8 mouse cellular contexts compared by ENCODE assay signal in the genomic region with DNA sequence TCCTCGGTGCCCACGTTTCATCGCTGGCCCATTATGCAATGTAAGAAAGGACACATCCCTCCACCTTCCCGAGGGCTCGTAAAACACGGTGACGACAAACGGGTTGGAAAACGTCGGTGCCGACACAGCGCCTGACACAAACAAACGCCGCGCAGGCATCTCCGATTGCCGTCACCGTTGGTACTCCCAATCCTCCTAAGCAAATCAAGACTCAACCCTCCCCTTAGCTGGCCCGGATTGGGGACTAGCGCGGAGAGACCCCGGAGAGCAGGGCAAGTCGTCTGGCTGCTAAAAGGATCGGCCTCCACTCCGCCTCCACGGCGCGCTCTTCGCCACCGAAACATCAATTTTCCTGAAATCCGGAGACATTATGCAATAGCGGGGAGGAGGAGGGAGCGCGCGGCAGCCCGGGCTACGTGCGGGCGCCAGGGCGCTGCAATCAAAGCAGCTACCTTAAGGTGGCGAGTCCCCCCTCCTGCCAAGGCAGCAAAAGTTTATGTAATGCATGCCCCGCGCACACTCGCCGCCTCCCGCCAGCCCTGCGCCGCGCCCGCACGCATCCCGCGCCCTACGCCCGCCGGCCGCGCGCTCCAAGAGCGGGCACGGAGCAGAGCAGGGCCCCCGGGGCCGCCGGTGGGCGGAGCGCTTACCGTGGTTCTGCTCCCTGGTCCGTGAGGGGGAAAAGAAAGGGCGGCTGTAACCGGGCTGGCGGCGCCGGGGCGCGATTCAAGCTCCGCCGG. TPM values are rescaled to one million over a fixed set of nuclear protein-coding genes. Genes with fewer than 3 reads are reported as not detected.
DNase-seq lines count a peak whose midpoint lies in the region; ATAC-seq and TF ChIP-seq lines count a peak whose summit lies in the region.

No protein-coding gene starts in this region.

- H3K4me1 ChIP-seq in forebrain, embryonic 13.5 days: peaks cover 48% of the 10 kb centered on the region
- peaks cover 10% of the 10 kb centered on the region for H3K4me1 ChIP-seq in lung, embryonic 14.5 days (ENCODE audit: insufficient read depth)
- peaks cover 18% of the 10 kb centered on the region for H3K4me1 ChIP-seq in olfactory bulb, adult 2 months (ENCODE audit: control insufficient read depth, insufficient read depth, low read length)

- peak overlapping the region; percentile 92 for H3K27ac ChIP-seq in forebrain, embryonic 13.5 days
- peak overlapping the region; percentile 92 for H3K27ac ChIP-seq in lung, embryonic 14.5 days (ENCODE audit: low read depth)
- H3K27ac ChIP-seq in olfactory bulb, adult 2 months (ENCODE audit: insufficient read depth, low read depth, low read length): peak overlapping the region; percentile 92

- peak; percentile 15; the same call in 1 of the 2 replicates for TF ChIP-seq CTCF in lung, embryonic 14.5 days (IDR thresholded peaks at IDR 0.05; ENCODE audit: low read depth)
- TF ChIP-seq CTCF in olfactory bulb, adult 2 months (IDR thresholded peaks at IDR 0.05; ENCODE audit: insufficient read depth, low read depth, low read length): no peak; the same call in 1 of the 2 replicates

- 0 out of 2 replicates have a peak, but pooled peaks have one; percentile 14 for TF ChIP-seq POLR2A in olfactory bulb, adult 2 months (IDR thresholded peaks at IDR 0.05; ENCODE audit: insufficient read depth, low read depth, low read length)

- peak; percentile 65 for DNase-seq in ES-CJ7 (ENCODE audit: low read depth, low spot score)
- peak; percentile 95 for DNase-seq in brain, adult 2 months (ENCODE audit: low read depth, low spot score)
- peak; percentile 63 for DNase-seq in heart, postnatal 4 days
- DNase-seq in layer of hippocampus, adult 9-11 months: peak; percentile 78
- DNase-seq in lung, embryonic 14.5 days: peak; percentile 82
- peak; percentile 80 for DNase-seq in urinary bladder, adult 2 months (ENCODE audit: low spot score)

- peaks cover 31% of the 10 kb centered on the region for H3K27me3 ChIP-seq in forebrain, embryonic 13.5 days
- 0 out of 2 replicates have a peak, but pooled peaks cover 5% of the 10 kb centered on the region for H3K27me3 ChIP-seq in lung, embryonic 14.5 days (ENCODE audit: insufficient read depth, low read length)

- peak overlapping the region; percentile 86 for H3K4me3 ChIP-seq in forebrain, embryonic 13.5 days
- peak overlapping the region; percentile 89 for H3K4me3 ChIP-seq in lung, embryonic 14.5 days (ENCODE audit: low read depth, low read length)
- peak overlapping the region; percentile 88 for H3K4me3 ChIP-seq in olfactory bulb, adult 2 months (ENCODE audit: insufficient read depth, low read depth, low read length)

- peak overlapping the region; percentile 98 for H3K4me2 ChIP-seq in forebrain, embryonic 13.5 days
- H3K4me2 ChIP-seq in lung, embryonic 14.5 days: peak overlapping the region; percentile 87

- under 1% methylated on average over 75 of the region's 77 CpGs for WGBS in forebrain, embryonic 13.5 days
- WGBS in lung, embryonic 14.5 days: under 1% methylated on average over 66 of the region's 77 CpGs
- WGBS in olfactory bulb, adult 2 months: under 1% methylated on average over 77 of the region's 77 CpGs

- no peaks in the 10 kb centered on the region for H3K9me3 ChIP-seq in forebrain, embryonic 13.5 days (replicated peaks)
- no peaks in the 10 kb centered on the region for H3K9me3 ChIP-seq in lung, embryonic 14.5 days (ENCODE audit: low read depth, low read length)

- ATAC-seq in forebrain, embryonic 13.5 days: peak; percentile 77
- peak; percentile 68 for ATAC-seq in lung, embryonic 14.5 days (ENCODE audit: insufficient read depth)

- H3K9ac ChIP-seq in forebrain, embryonic 13.5 days: peak overlapping the region; percentile 88
- peak overlapping the region; percentile 90 for H3K9ac ChIP-seq in lung, embryonic 14.5 days

- no peaks in the 10 kb centered on the region for H3K36me3 ChIP-seq in forebrain, embryonic 13.5 days (ENCODE audit: poor library complexity, severe bottlenecking)
- H3K36me3 ChIP-seq in lung, embryonic 14.5 days (ENCODE audit: insufficient read depth): no peaks in the 10 kb centered on the region

RNA-seq across cellular contexts. Expression of a gene that starts 0.5 kb away (rescaled TPM):
- 37.0 and 37.8 TPM in 2 replicates for polyA plus RNA-seq in forebrain, embryonic 13.5 days (2015; fragmentation: Nextera tagmentation; extraction: Ambion mirVana)
- total RNA-seq in heart, postnatal 4 days (2021): 10 to 100 TPM; 24.6 to 27.7 TPM
- 18.5 and 20.0 TPM in 2 replicates for polyA plus RNA-seq in lung, embryonic 14.5 days (2014; fragmentation: Nextera tagmentation; extraction: Ambion mirVana)
- polyA plus RNA-seq in olfactory bulb, adult 2 months (2012; ENCODE audit: insufficient read depth, insufficient read length, low replicate concordance, missing spikeins): not detected in 2 replicates
- 1.7 and 1.9 TPM in 2 replicates for polyA plus RNA-seq in urinary bladder, adult 2 months (2012; rRNA removed)

RNA-seq across cellular contexts. Expression of a gene that starts 50.9 kb away (rescaled TPM):
- 48.1 and 51.3 TPM in 2 replicates for polyA plus RNA-seq in forebrain, embryonic 13.5 days (2015; fragmentation: Nextera tagmentation; extraction: Ambion mirVana)
- 10 to 100 TPM; 48.1 to 48.8 TPM for total RNA-seq in heart, postnatal 4 days (2021)
- polyA plus RNA-seq in lung, embryonic 14.5 days (2014; fragmentation: Nextera tagmentation; extraction: Ambion mirVana): 32.3 and 34.8 TPM in 2 replicates
- not detected in 2 replicates for polyA plus RNA-seq in olfactory bulb, adult 2 months (2012; ENCODE audit: insufficient read depth, insufficient read length, low replicate concordance, missing spikeins)
- polyA plus RNA-seq in urinary bladder, adult 2 months (2012; rRNA removed): 48.5 and 57.3 TPM in 2 replicates

Comparison
In these comparisons a context has a peak if more than half of its experiments do, and no peak if none do; other contexts are left out.
1. Peak in every context shown above with its lines: DNase-seq, ATAC-seq, H3K4me3 ChIP-seq and H3K27ac ChIP-seq.